Mouse (Mus musculus) bone marrow macrophage, adult 2 months (primary cell): ENCODE results near the gene Gzmm.

Experiments used
- CTCF ChIP-seq: IDR thresholded peaks from 2 replicates; pipeline ENCODE4 v1.5.1; 2012; ENCODE audit warnings: low read depth, mild to moderate bottlenecking, low read length, moderate library complexity
- POLR2A ChIP-seq: IDR thresholded peaks from 2 replicates; pipeline ENCODE4 v1.6.1; 2012; ENCODE audit warnings: mild to moderate bottlenecking, low read depth, low read length, borderline replicate concordance

DNA sequence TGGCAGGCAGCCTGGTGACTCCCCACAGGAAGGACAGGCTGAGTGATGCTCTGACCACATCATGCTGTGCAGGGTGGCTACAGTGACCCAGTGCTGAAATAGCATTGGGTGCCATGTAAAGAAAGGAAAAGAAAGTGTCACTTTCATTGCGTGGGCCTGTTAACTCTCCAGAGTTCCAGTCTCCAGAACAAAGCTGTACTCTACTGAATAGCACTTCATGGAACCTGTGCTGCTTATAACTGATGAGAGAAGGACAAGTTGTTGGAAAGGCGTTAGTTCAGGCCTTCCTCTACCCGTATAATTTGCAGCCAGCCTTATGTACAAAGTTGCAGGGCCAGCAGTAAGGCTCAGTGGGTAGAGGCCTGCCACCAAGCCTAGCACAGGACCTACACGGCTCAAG, at the start of gene Gzmm:
- TF ChIP-seq CTCF (no peak), POLR2A (no peak)
